Mouse (Mus musculus) CD4-positive, CD25-positive, alpha-beta regulatory T cell, adult 4 months (primary cell): ENCODE measurements at regions not wholly inside any gene's neighbourhood (a gene's known extent, or its start where the extent isn't known, plus 50 kb on each side); places are given as distances from the start of the nearest gene placed in this dataset.

Experiments
- ATAC-seq: one replicate; pipeline ENCODE4 v1.8.0; 2017

- no peak for ATAC-seq
These were observed 418.0 kb upstream of the Cdh4 start for GRCm38 (mm10) chr2:179024225-179024624.

- ATAC-seq = no peak
These were observed 409.1 kb upstream of the Cdh4 start for GRCm38 (mm10) chr2:179033171-179033570.

GRCm38 (mm10) chr2:179035446-179035845, 406.8 kb upstream of the Cdh4 start:
- no peak for ATAC-seq

GRCm38 (mm10) chr2:179039697-179040096, 402.5 kb upstream of the Cdh4 start:
- ATAC-seq = no peak

DNA sequence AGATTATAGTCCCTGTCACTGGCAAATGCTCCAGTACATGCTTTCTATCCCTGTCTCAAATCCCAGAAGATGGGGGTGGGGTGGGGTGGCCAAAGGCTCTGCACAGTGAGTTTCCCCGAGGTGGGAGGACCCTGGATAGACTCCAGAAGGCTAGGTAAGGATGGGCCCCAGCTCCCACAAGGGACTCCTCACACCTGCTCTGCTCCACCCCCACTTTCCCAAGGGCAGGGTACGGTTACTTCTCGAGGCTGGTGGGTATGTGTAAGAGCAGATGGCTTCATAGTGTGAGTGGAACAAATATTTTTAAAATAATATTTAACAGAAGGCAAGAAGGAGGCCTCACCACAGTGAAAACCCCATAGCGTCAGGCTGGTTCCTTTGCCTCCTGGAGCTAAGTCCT, 398.6 kb upstream of the Cdh4 start:
- no peak for ATAC-seq

DNA sequence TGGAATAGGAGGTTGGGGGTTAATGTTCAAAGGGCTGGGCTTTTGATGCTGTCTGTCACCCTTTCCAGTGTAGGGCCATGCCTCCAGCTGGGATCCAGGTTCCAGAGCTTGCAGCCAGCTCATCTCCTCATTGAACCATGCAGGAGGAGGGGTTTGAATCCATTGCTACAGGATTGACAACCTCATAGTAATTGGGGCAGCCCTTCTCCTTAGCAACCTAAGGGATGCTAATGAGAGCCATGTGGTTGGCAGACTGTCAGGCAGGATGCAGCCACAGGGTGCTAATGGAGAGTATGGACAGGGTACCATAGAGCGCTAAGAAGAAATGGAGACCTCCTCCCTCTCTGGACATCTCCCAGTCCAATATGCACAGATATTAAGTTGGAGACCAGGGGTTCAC, 396.9 kb upstream of the Cdh4 start:
- no peak for ATAC-seq

GRCm38 (mm10) chr2:179054441-179054840, 387.8 kb upstream of the Cdh4 start:
- ATAC-seq = no peak

DNA sequence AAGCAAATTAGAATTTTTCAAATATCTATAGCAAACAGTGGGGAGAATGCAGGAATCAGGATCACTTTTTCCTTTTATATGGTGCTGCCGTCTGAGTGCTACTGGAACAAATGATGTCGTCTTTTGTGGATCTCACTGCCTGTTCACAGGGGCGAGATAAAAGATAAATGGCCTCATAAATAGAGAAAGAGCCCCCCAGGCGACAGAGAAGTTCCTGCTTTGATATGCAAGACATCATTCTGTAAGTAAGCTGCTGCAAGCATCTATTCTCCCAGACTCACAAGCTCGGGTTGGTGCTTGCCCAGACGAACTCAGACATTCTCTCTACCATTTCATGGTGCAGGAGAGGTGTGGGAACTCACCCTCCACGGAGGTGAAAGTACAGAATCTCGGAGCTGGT, 377.6 kb upstream of the Cdh4 start:
- no peak for ATAC-seq

- no peak for ATAC-seq
These were observed 372.7 kb upstream of the Cdh4 start for GRCm38 (mm10) chr2:179069520-179069919.

DNA sequence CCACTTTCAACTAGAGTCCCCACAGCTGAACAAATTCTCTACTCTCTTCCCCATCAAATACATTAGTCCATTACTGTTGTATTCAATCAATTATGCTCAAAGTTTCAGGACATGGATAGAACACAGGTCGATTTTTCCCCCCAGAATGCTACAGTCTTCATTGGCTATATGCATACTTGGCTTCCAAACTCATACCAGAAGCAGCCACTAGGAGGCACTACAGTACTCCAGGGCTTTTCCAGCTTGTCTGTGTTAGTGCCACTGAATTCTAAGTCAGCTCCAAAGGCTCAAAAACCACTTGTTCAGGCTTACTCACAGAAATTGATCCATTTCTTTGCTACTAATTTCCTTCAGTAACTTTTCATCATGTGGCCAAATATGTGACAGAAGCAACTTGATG, 371.9 kb upstream of the Cdh4 start:
- no peak for ATAC-seq

- no peak for ATAC-seq
These were observed 361.6 kb upstream of the Cdh4 start for GRCm38 (mm10) chr2:179080462-179081274.

DNA sequence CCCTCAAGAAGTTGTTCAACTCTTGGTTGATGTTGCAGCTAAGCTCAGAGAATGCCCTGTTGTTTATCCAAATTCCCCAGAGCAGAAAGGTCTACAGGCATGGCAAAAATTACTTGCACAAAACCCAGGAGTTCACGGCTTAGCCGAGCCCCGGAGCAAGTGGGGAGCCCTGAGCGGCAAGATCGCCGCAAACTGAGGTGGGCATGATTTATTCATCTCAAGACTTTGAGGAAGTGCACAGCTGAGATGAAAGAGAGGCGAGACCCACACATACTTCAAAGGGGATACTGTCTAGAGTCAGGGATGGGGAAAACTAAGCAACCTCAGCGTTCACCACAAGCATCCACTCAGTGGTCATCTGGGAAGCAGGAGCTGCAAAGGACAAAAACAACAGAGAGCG, 355.3 kb upstream of the Cdh4 start:
- ATAC-seq = no peak

- ATAC-seq = no peak
These were observed 350.8 kb upstream of the Cdh4 start for GRCm38 (mm10) chr2:179091480-179091879.

DNA sequence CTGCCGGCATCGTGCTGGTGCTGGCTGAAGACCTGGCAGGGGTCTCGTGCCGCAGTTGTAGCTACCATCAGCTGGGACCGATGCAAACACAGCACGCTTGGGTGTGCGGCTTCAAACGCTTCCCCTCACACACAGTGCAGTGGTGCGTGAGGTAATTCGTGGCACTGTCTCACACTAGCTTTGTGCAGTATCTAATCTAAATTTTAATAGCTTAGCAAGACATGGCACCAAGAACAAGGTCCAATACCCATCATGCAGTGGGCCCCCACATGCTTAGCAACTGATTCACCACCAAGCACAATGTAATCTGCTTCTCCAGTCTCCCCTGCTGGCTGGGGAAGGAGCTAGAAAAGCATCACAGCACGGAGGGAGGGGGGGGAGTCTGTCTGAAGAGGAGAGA, 348.2 kb upstream of the Cdh4 start:
- no peak for ATAC-seq

DNA sequence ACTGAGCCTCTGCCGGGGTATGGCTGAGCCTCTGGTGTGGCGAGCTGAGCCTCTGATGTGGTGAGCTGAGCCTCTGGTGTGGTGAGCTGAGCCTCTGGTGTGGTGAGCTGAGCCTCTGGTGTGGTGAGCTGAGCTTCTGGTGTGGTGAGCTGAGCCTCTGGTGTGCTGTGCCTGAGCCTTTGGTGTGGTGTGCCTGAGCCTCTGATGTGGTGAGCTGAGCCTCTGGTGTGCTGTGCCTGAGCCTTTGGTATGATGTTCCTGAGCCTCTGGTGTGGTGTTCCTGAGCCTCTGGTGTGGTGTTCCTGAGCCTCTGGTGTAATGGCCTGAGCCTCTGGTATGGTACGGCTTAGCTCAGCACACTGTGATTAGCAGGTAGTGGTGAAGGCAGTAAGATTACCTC, 346.2 kb upstream of the Cdh4 start:
- ATAC-seq = no peak

DNA sequence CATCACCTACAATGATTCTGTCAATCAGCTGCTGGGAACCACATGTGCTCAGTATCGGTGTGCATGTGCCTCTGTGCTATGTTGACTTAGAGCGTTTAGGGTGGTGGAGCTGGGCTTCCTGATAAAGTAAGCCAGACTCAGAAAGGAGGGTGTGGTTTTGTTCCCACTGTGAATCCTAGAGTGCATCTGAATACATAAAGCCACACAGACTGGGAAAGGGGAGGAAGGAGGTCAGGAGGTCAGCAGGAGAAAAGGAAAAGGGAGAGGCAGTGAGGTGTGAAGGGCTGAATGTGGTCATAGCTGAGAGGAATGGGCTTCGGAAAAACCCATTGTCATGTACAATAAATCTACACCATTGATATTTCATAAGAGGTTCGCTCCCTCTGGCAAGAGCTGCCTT, 345.4 kb upstream of the Cdh4 start:
- ATAC-seq = no peak

DNA sequence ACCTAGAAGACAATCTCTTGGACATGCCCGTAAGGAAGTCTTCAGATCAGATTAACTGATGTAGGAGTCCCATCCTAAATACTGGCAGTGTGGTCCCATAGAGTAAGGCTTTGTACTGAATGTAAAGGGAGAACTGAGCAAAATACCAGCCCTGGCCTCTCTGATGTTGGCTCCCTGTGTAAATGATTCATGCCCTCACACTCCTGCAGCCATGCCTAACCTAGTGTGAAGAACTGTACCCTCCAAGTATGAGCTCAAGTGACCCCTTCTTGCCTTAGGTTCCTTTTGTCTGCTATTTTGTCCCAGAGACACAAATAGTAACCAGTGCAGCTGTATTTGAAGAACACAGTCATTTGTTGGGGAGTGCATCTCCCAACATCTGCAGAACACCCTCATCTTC, 342.4 kb upstream of the Cdh4 start:
- ATAC-seq = no peak

DNA sequence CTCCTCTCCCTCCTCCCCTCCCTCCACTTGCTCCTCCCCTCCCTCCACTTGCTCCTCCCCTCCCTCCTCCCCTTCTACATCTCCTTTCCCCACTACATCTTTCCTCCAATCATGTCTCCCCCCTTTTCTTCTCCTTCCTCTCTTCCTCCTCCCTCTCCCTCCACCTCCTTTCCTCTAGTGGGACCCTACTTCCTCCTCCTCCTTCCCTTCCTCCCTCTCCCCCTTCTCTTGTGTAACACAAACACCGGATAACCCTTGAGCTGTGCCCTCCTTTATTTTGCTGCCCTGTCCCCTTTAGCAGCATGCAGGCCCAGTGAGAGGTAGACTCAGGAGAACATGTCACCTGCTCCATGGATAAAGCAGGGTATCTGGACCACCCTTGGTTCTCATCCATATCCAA, 339.1 kb upstream of the Cdh4 start:
- no peak for ATAC-seq

DNA sequence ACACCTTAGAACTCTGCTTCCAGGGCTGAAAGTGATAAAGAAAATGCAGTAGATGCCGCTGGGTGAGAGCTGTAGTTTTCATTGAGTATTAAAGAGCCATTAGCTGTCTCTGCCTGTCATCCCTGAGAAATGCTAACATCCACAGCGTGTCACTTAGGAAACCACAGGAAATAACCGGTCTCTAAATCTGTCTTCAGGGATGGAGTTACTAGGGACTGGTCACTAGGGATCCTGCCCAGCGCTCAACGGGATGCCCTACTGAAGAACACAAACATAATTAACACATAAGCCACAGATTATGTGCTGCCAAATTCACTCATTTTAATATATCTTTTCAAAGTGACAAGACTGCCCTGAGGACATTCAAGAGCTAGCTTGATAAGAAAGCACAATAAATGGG, 329.3 kb upstream of the Cdh4 start:
- ATAC-seq = no peak

DNA sequence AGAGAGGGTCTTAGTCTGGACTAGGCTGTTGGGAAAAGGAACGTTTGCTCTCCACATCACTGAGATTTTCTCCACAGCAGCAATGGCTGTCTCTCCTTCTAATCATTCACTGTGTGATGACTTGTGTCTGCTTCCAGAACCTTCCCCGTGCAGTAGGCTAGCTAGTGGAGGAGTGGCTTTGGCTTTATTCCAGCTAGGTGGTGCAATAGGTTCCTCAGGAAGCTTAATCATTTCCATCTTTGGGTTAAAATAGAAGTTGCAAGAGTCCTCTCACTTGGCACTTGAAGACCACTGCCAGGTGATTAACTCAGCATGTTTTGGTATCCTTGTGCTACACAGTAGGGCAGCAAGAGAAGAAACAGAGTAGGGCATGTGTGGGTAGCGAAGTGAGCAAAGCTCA, 314.2 kb upstream of the Cdh4 start:
- ATAC-seq = no peak

DNA sequence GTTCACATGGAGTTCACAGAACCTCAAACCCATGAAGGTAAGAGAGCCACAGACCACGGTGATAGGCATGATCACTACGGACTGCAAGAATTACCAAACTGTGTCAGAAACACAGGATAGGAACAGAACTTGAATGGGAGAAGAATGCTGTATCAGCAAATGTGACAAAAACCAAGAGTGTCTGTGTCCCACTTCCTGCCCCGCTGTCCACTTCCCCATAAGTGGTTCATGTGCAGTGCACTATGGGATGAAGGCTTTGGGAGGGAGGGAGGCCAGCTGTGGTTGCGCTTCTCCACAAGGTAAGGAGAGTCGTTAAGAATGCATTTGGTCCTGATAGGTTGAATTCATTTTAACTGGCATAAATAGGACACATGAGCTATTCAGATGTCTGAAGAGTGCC, 313.8 kb upstream of the Cdh4 start:
- no peak for ATAC-seq

- no peak for ATAC-seq
These were observed 311.2 kb upstream of the Cdh4 start for GRCm38 (mm10) chr2:179131004-179131403.

- ATAC-seq = no peak
These were observed 299.9 kb upstream of the Cdh4 start for GRCm38 (mm10) chr2:179142313-179142712.

DNA sequence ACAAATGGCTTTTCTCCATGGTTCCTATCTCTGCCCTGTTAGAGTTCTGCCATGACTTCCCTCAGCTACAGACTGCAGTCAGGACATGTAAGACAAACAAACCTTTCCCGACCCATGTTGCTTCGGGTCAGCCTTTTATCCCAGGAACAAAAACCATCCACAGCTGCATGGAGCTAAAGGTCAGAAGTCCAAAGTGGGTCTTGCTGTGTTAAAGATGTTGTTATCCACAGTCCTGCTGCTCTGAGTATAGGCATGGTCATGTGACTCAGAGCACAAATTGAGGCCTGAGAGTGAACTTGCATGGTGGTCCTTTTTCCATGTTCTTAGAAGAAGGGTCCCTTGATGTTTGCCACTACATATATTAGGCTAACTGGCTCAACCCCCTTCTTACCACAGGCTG, 296.5 kb upstream of the Cdh4 start:
- no peak for ATAC-seq

- ATAC-seq = no peak
These were observed 296.0 kb upstream of the Cdh4 start for GRCm38 (mm10) chr2:179146274-179146673.
